Mouse (Mus musculus) ovary, postnatal 14 days (tissue): ENCODE data around the gene Nosip.
"Not testable (repeated sequence)": the region's sequence is repeated elsewhere in the genome, so short reads cannot be mapped to it uniquely, and the experiment has no call there.

ENCODE experiments used
- DNase-seq: peaks from one replicate; pipeline ENCODE4 v3.0.0; 2022; ENCODE audit warnings: low spot score

The Nosip gene

GRCm38 (mm10) chr7:45112529-45112928 is 50.3 kb downstream of the Nosip start:
- DNase-seq, result no peak

GRCm38 (mm10) chr7:45113476-45113875 is 51.2 kb downstream of the Nosip start:
- no peak for DNase-seq

GRCm38 (mm10) chr7:45117566-45117965 is 55.3 kb downstream of the Nosip start:
- no peak for DNase-seq

- no peak for DNase-seq
Measured at GRCm38 (mm10) chr7:45118336-45118735, 56.1 kb downstream of the Nosip start.

- DNase-seq, result no peak
Measured at GRCm38 (mm10) chr7:45119780-45120709, 57.8 kb downstream of the Nosip start.

- DNase-seq, result no peak
Measured at GRCm38 (mm10) chr7:45121404-45121803, 59.2 kb downstream of the Nosip start.

GRCm38 (mm10) chr7:45121966-45122365 is 59.7 kb downstream of the Nosip start:
- DNase-seq, result no peak

- DNase-seq, result no peak
Measured at GRCm38 (mm10) chr7:45122561-45123185, 60.4 kb downstream of the Nosip start.

GRCm38 (mm10) chr7:45123186-45123570 is 60.9 kb downstream of the Nosip start:
- DNase-seq, result no peak

- DNase-seq, result peak; percentile 97
Measured at GRCm38 (mm10) chr7:45124224-45125143, 62.3 kb downstream of the Nosip start, which contains the start of gene Rps11. Gene Rps11 (minus strand): TSS chr7:45124439.

- DNase-seq, result no peak
Measured at GRCm38 (mm10) chr7:45125144-45125600, 62.9 kb downstream of the Nosip start.

- not testable (repeated sequence) for DNase-seq
Measured at GRCm38 (mm10) chr7:45125649-45126048, 63.4 kb downstream of the Nosip start.

- DNase-seq, result no peak
Measured at GRCm38 (mm10) chr7:45126147-45126843, 64.1 kb downstream of the Nosip start.

- DNase-seq, result no peak
Measured at GRCm38 (mm10) chr7:45126844-45127699, 64.8 kb downstream of the Nosip start.
